ENCODE assay signal across 10 mouse cellular contexts in the genomic region with DNA sequence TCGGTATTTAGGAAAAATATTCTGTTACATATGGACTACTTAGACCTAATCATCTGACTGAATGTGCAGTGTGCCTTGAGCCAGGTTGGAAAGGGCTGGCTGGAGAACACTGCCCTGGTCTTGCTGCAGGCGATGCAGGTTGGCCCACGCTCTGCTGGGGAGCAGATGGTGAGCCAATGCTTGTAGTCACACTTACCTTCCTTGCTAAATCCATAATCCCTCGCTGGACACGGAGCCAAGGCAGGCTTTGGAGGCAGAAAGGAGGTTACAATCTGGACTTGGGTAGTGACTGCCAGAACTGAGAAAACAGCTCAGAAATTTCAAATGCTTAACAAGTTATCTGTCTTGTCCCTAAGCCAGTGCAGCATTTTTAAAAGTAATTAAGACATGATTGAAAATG.
DNase-seq lines count a peak whose midpoint lies in the region; ATAC-seq lines count a peak whose summit lies in the region.
"Had no signal": no experiment of that assay in that cellular context is flagged by ENCODE, and none has a peak within 500 bp of the region (broad histone marks: within the 10 kb centered on the region; RNA-seq: fewer than 3 reads in every experiment).

No protein-coding gene starts in this region.

- 56% methylated on average over 5 of the region's 5 CpGs for WGBS in hindbrain, embryonic 16.5 days
- 39% methylated on average over 5 of the region's 5 CpGs for WGBS in midbrain, embryonic 14.5 days

- no peak overlapping the region for H3K27ac ChIP-seq in hindbrain, embryonic 16.5 days (ENCODE audit: low read depth, low read length)
- H3K27ac ChIP-seq in midbrain, embryonic 14.5 days (replicated peaks; ENCODE audit: low read depth, low read length): no peak overlapping the region
- H3K27ac ChIP-seq: liver, embryonic 13.5 days; neural tube, embryonic 13.5 days had no signal

- intact Hi-C loops in heart, postnatal 14 days (cut with DNase I): no loop called here

- H3K27me3 ChIP-seq in hindbrain, embryonic 16.5 days (replicated peaks; ENCODE audit: control insufficient read depth, insufficient read depth, low read length): no peaks in the 10 kb centered on the region
- H3K27me3 ChIP-seq in midbrain, embryonic 14.5 days (ENCODE audit: control insufficient read depth, insufficient read depth, low read length): no peaks in the 10 kb centered on the region
- H3K27me3 ChIP-seq: liver, embryonic 13.5 days; neural tube, embryonic 13.5 days had no signal

- no peaks in the 10 kb centered on the region for H3K9me3 ChIP-seq in hindbrain, embryonic 16.5 days (ENCODE audit: control insufficient read depth, low read length)
- no peaks in the 10 kb centered on the region for H3K9me3 ChIP-seq in midbrain, embryonic 14.5 days (ENCODE audit: control insufficient read depth, low read length)
- H3K9me3 ChIP-seq: liver, embryonic 13.5 days; neural tube, embryonic 13.5 days had no signal

- no peaks in the 10 kb centered on the region for H3K4me1 ChIP-seq in hindbrain, embryonic 16.5 days (ENCODE audit: control insufficient read depth, insufficient read depth, low read depth, low read length)
- H3K4me1 ChIP-seq in midbrain, embryonic 14.5 days (ENCODE audit: control insufficient read depth, insufficient read depth, low read length): peaks cover 5% of the 10 kb centered on the region; the same call in 1 of the 2 replicates
- H3K4me1 ChIP-seq: liver, embryonic 13.5 days had no signal

- no peak overlapping the region for H3K4me2 ChIP-seq in hindbrain, embryonic 16.5 days (ENCODE audit: low read length)
- H3K4me2 ChIP-seq in midbrain, embryonic 14.5 days (ENCODE audit: low read length): no peak overlapping the region
- H3K4me2 ChIP-seq: liver, embryonic 13.5 days; neural tube, embryonic 13.5 days had no signal

- H3K9ac ChIP-seq in hindbrain, embryonic 16.5 days (ENCODE audit: low read depth, low read length): no peak overlapping the region
- H3K9ac ChIP-seq in midbrain, embryonic 14.5 days (replicated peaks; ENCODE audit: low read length): no peak overlapping the region
- H3K9ac ChIP-seq: liver, embryonic 13.5 days; neural tube, embryonic 13.5 days had no signal

- DNase-seq in cerebellum, postnatal 36 days: peak; percentile 96
- peak; percentile 54 for DNase-seq in midbrain, embryonic 14.5 days
- DNase-seq in heart, adult 9 months (ENCODE audit: low spot score in 2 of 2): no peak
- no peak for DNase-seq in heart, postnatal 14 days
- DNase-seq in thymus, postnatal 4 days: no peak
- no peak for DNase-seq in lung, postnatal 14 days
- DNase-seq: liver, embryonic 13.5 days had no signal

- H3K4me3 ChIP-seq in hindbrain, embryonic 16.5 days (ENCODE audit: low read length): no peak overlapping the region
- H3K4me3 ChIP-seq in midbrain, embryonic 14.5 days (replicated peaks; ENCODE audit: low read depth, low read length): no peak overlapping the region
- H3K4me3 ChIP-seq: liver, embryonic 13.5 days; neural tube, embryonic 13.5 days had no signal

- H3K36me3 ChIP-seq in hindbrain, embryonic 16.5 days (ENCODE audit: control insufficient read depth, insufficient read depth, low read length): no peaks in the 10 kb centered on the region
- H3K36me3 ChIP-seq in midbrain, embryonic 14.5 days (ENCODE audit: control insufficient read depth, insufficient read depth, low read length): no peaks in the 10 kb centered on the region
- H3K36me3 ChIP-seq: liver, embryonic 13.5 days; neural tube, embryonic 13.5 days had no signal

- ATAC-seq in cerebellum, adult (ENCODE audit: insufficient number of reproducible peaks, low FRiP score, low TSS enrichment): peak; percentile 100
- peak; percentile 93 for ATAC-seq in hindbrain, embryonic 16.5 days
- peak; percentile 60; the same call in 1 of the 2 replicates for ATAC-seq in midbrain, embryonic 14.5 days (ENCODE audit: low FRiP score, low TSS enrichment)

Comparison
In these comparisons a context has a peak if more than half of its experiments do, and no peak if none do; other contexts are left out.
1. DNase-seq: peak in cerebellum, postnatal 36 days (2 of 2) and midbrain, embryonic 14.5 days (single experiment); none in heart, adult 9 months (0 of 2), heart, postnatal 14 days (0 of 2), thymus, postnatal 4 days (single experiment) and lung, postnatal 14 days (single experiment).
2. Peak in every context shown above with its lines, with median percentiles within 50 percentile points of each other: ATAC-seq.